ENCODE assay signal across 7 mouse cellular contexts in genomic region chr12:70967581-70967980, GRCm38 (mm10). TPM values are rescaled to one million over a fixed set of nuclear protein-coding genes. Genes with fewer than 3 reads are reported as not detected.
A peak's percentile ranks its signal among the peaks of the same experiment; 100 is the strongest.
DNase-seq lines count a peak whose midpoint lies in the region; ATAC-seq and TF ChIP-seq lines count a peak whose summit lies in the region.

No protein-coding gene starts in this region.

- no peak for DNase-seq in lung, adult 2 months
- no peak for DNase-seq in lung, postnatal 4 days
- no peak for DNase-seq in embryonic facial prominence, embryonic 10.5 days (ENCODE audit: low spot score)
- DNase-seq in spleen, postnatal 4 days (ENCODE audit: low spot score in 2 of 2) = no peak
- DNase-seq in gastrocnemius, postnatal 25 days = no peak

- H3K27me3 ChIP-seq in embryonic facial prominence, embryonic 10.5 days (replicated peaks; ENCODE audit: low read depth, poor library complexity, severe bottlenecking) = no peaks in the 10 kb centered on the region
- no peaks in the 10 kb centered on the region for H3K27me3 ChIP-seq in hindbrain, embryonic 15.5 days
- no peaks in the 10 kb centered on the region for H3K27me3 ChIP-seq in neural tube, embryonic 12.5 days (replicated peaks)

- TF ChIP-seq CTCF in lung, adult 2 months (IDR thresholded peaks at IDR 0.05; ENCODE audit: insufficient read depth, low read length) = no peak

- H3K4me3 ChIP-seq in lung, adult 2 months (replicated peaks; ENCODE audit: extremely low read depth, low read depth, low read length) = peak overlapping the region; percentile 13
- peak overlapping the region; percentile 78 for H3K4me3 ChIP-seq in embryonic facial prominence, embryonic 10.5 days
- H3K4me3 ChIP-seq in hindbrain, embryonic 15.5 days = peak overlapping the region; percentile 67
- peak overlapping the region; percentile 62 for H3K4me3 ChIP-seq in neural tube, embryonic 12.5 days

- 21% methylated on average over 8 of the region's 8 CpGs for WGBS in lung, adult 2 months
- 55% methylated on average over 8 of the region's 8 CpGs for WGBS in embryonic facial prominence, embryonic 10.5 days
- 49% methylated on average over 8 of the region's 8 CpGs for WGBS in hindbrain, embryonic 15.5 days
- WGBS in neural tube, embryonic 12.5 days = 48% methylated on average over 8 of the region's 8 CpGs

- H3K4me2 ChIP-seq in hindbrain, embryonic 15.5 days = peak overlapping the region; percentile 68
- H3K4me2 ChIP-seq in neural tube, embryonic 12.5 days (replicated peaks) = peak overlapping the region; percentile 66

- no peaks in the 10 kb centered on the region for H3K9me3 ChIP-seq in embryonic facial prominence, embryonic 10.5 days
- H3K9me3 ChIP-seq in hindbrain, embryonic 15.5 days = no peaks in the 10 kb centered on the region
- no peaks in the 10 kb centered on the region for H3K9me3 ChIP-seq in neural tube, embryonic 12.5 days

- H3K27ac ChIP-seq in embryonic facial prominence, embryonic 10.5 days (replicated peaks) = peak overlapping the region; percentile 89; the same call in 1 of the 2 replicates
- H3K27ac ChIP-seq in hindbrain, embryonic 15.5 days (replicated peaks) = peak overlapping the region; percentile 92
- H3K27ac ChIP-seq in neural tube, embryonic 12.5 days = no peak overlapping the region

- peaks cover 21% of the 10 kb centered on the region for H3K36me3 ChIP-seq in embryonic facial prominence, embryonic 10.5 days (replicated peaks)
- peaks cover 18% of the 10 kb centered on the region for H3K36me3 ChIP-seq in hindbrain, embryonic 15.5 days
- peaks cover 18% of the 10 kb centered on the region for H3K36me3 ChIP-seq in neural tube, embryonic 12.5 days

- H3K4me1 ChIP-seq in lung, adult 2 months (ENCODE audit: control insufficient read depth, insufficient read depth, low read length) = 0 out of 2 replicates have a peak, but pooled peaks cover 2% of the 10 kb centered on the region
- peaks cover 11% of the 10 kb centered on the region for H3K4me1 ChIP-seq in embryonic facial prominence, embryonic 10.5 days
- peaks cover 7% of the 10 kb centered on the region for H3K4me1 ChIP-seq in hindbrain, embryonic 15.5 days (replicated peaks)
- H3K4me1 ChIP-seq in neural tube, embryonic 12.5 days = no peaks in the 10 kb centered on the region

- ATAC-seq in hindbrain, embryonic 15.5 days (ENCODE audit: low FRiP score, low read depth) = no peak; the same call in 1 of the 2 replicates
- ATAC-seq in neural tube, embryonic 12.5 days (ENCODE audit: low FRiP score, low read depth) = no peak

- no peak for TF ChIP-seq POLR2A in lung, adult 2 months (IDR thresholded peaks at IDR 0.05; ENCODE audit: borderline replicate concordance, extremely low read depth, low read depth, low read length)

- peak overlapping the region; percentile 63 for H3K9ac ChIP-seq in hindbrain, embryonic 15.5 days
- peak overlapping the region; percentile 69; the same call in 1 of the 2 replicates for H3K9ac ChIP-seq in neural tube, embryonic 12.5 days

RNA-seq across cellular contexts. Expression of gene Psma3, which starts 6.8 kb away (rescaled TPM):
- polyA plus RNA-seq in lung, adult 2 months (2012; rRNA removed) = 14.9 and 30.0 TPM in 2 replicates
- 682 and 687 TPM in 2 replicates for polyA plus RNA-seq in embryonic facial prominence, embryonic 10.5 days (2016; fragmentation: Nextera tagmentation; extraction: Ambion mirVana)
- polyA plus RNA-seq in hindbrain, embryonic 15.5 days (2015; fragmentation: Nextera tagmentation; extraction: Ambion mirVana) = 492 and 509 TPM in 2 replicates
- 543 and 554 TPM in 2 replicates for polyA plus RNA-seq in neural tube, embryonic 12.5 days (2016; fragmentation: Nextera tagmentation; extraction: Ambion mirVana)
- 100 to 1,000 TPM; 326 to 347 TPM for total RNA-seq in gastrocnemius, postnatal 25 days (2021)

RNA-seq across cellular contexts. Expression of gene Actr10, which starts 29.9 kb away (rescaled TPM):
- 11.7 and 26.5 TPM in 2 replicates for polyA plus RNA-seq in lung, adult 2 months (2012; rRNA removed)
- polyA plus RNA-seq in embryonic facial prominence, embryonic 10.5 days (2016; fragmentation: Nextera tagmentation; extraction: Ambion mirVana) = 223 and 229 TPM in 2 replicates
- 174 and 180 TPM in 2 replicates for polyA plus RNA-seq in hindbrain, embryonic 15.5 days (2015; fragmentation: Nextera tagmentation; extraction: Ambion mirVana)
- polyA plus RNA-seq in neural tube, embryonic 12.5 days (2016; fragmentation: Nextera tagmentation; extraction: Ambion mirVana) = 252 and 267 TPM in 2 replicates
- total RNA-seq in gastrocnemius, postnatal 25 days (2021) = 10 to 100 TPM; 84.6 to 87.0 TPM

RNA-seq across cellular contexts. Expression of gene Arid4a, which starts 48.2 kb away (rescaled TPM):
- polyA plus RNA-seq in lung, adult 2 months (2012; rRNA removed) = 4.1 and 5.4 TPM in 2 replicates
- polyA plus RNA-seq in embryonic facial prominence, embryonic 10.5 days (2016; fragmentation: Nextera tagmentation; extraction: Ambion mirVana) = 26.6 and 26.9 TPM in 2 replicates
- polyA plus RNA-seq in hindbrain, embryonic 15.5 days (2015; fragmentation: Nextera tagmentation; extraction: Ambion mirVana) = 40.1 and 43.1 TPM in 2 replicates
- polyA plus RNA-seq in neural tube, embryonic 12.5 days (2016; fragmentation: Nextera tagmentation; extraction: Ambion mirVana) = 36.7 and 39.5 TPM in 2 replicates
- total RNA-seq in gastrocnemius, postnatal 25 days (2021) = 1 to 10 TPM; 7.8 to 8.1 TPM

Comparison
In these comparisons a context has a peak if more than half of its experiments do, and no peak if none do; other contexts are left out.
1. H3K4me3 ChIP-seq: peak in every context shown above with its lines; median percentile 78 in embryonic facial prominence, embryonic 10.5 days; 67 in hindbrain, embryonic 15.5 days; 62 in neural tube, embryonic 12.5 days; 13 in lung, adult 2 months.
2. RNA of gene Psma3, which starts 6.8 kb away (polyA plus RNA-seq): 682 to 687 TPM in embryonic facial prominence, embryonic 10.5 days, 543 to 554 TPM in neural tube, embryonic 12.5 days and 492 to 509 TPM in hindbrain, embryonic 15.5 days; 14.9 to 30.0 TPM in lung, adult 2 months; every median in the first group is over 10 times any median in the second.